Mouse (Mus musculus): Measurements from ENCODE around the gene Asb16.

The Asb16 gene

GRCm38 (mm10) chr11:102310768-102311695, 42.5 kb downstream of the Asb16 start:
- peak; percentile 29 for DNase-seq (ENCODE audit: low spot score)

- DNase-seq (ENCODE audit: low spot score): no peak
Observed at GRCm38 (mm10) chr11:102311966-102312365, 43.4 kb downstream of the Asb16 start.

- DNase-seq (ENCODE audit: low spot score): no peak
Observed at GRCm38 (mm10) chr11:102312586-102312985, 44.0 kb downstream of the Asb16 start.

- DNase-seq (ENCODE audit: low spot score): no peak
Observed at GRCm38 (mm10) chr11:102314321-102314720, 45.8 kb downstream of the Asb16 start.

GRCm38 (mm10) chr11:102315690-102316571, 47.4 kb downstream of the Asb16 start:
- DNase-seq (ENCODE audit: low spot score): peak; percentile 47

- DNase-seq (ENCODE audit: low spot score): peak; percentile 89
Observed at GRCm38 (mm10) chr11:102316572-102317297, 48.2 kb downstream of the Asb16 start.

GRCm38 (mm10) chr11:102317298-102317900, 48.9 kb downstream of the Asb16 start:
- DNase-seq (ENCODE audit: low spot score): peak; percentile 67

- DNase-seq (ENCODE audit: low spot score): peak; percentile 79
Observed at GRCm38 (mm10) chr11:102317901-102318575, 49.5 kb downstream of the Asb16 start.

GRCm38 (mm10) chr11:102318576-102319409, 50.2 kb downstream of the Asb16 start:
- DNase-seq (ENCODE audit: low spot score): peak; percentile 69

GRCm38 (mm10) chr11:102319410-102319792, 50.9 kb downstream of the Asb16 start, which contains the start of gene Ubtf:
TSS of gene Ubtf (minus strand) at chr11:102319742.
- DNase-seq (ENCODE audit: low spot score): peak; percentile 79

GRCm38 (mm10) chr11:102319941-102320685, 51.6 kb downstream of the Asb16 start:
- peak; percentile 83 for DNase-seq (ENCODE audit: low spot score)

- DNase-seq (ENCODE audit: low spot score): peak; percentile 48
Observed at GRCm38 (mm10) chr11:102320686-102321005, 52.1 kb downstream of the Asb16 start.

GRCm38 (mm10) chr11:102321931-102322330, 53.4 kb downstream of the Asb16 start:
- DNase-seq (ENCODE audit: low spot score): no peak

GRCm38 (mm10) chr11:102323516-102323915, 55.0 kb downstream of the Asb16 start:
- no peak for DNase-seq (ENCODE audit: low spot score)

GRCm38 (mm10) chr11:102327250-102327649, 58.7 kb downstream of the Asb16 start:
- DNase-seq (ENCODE audit: low spot score): no peak

GRCm38 (mm10) chr11:102327839-102328238, 59.3 kb downstream of the Asb16 start:
- no peak for DNase-seq (ENCODE audit: low spot score)

Data from embryo, embryonic 10.5 days (tissue).